Mouse (Mus musculus): ENCODE results near the gene Tcf25. TPM values are rescaled to one million over a fixed set of nuclear protein-coding genes. Genes with fewer than 3 reads are reported as not detected.
A peak's percentile ranks its signal among the peaks of the same experiment; 100 is the strongest.
"Not testable (repeated sequence)": the region's sequence is repeated elsewhere in the genome, so short reads cannot be mapped to it uniquely, and the experiment has no call there.

Gene Tcf25
- polyA plus RNA-seq, 1 experiment = 551 TPM

GRCm38 (mm10) chr8:123428939-123429721, 55.6 kb downstream of the Tcf25 start:
- H3K4me3 ChIP-seq (ENCODE audit: insufficient read depth, low read depth, low read length) = no peak overlapping the region
- 96% methylated on average over 23 of the region's 23 CpGs for WGBS
- H3K27ac ChIP-seq (ENCODE audit: insufficient read depth, low read depth, low read length) = no peak overlapping the region
- no peaks in the 10 kb centered on the region for H3K4me1 ChIP-seq (ENCODE audit: control insufficient read depth, insufficient read depth, low read length)
- TF ChIP-seq POLR2A (IDR thresholded peaks at IDR 0.05; ENCODE audit: insufficient read depth, low read depth, low read length) (no peak), CTCF (IDR thresholded peaks at IDR 0.05; ENCODE audit: insufficient read depth, low read depth, low read length) (no peak)

GRCm38 (mm10) chr8:123429722-123430013, 56.1 kb downstream of the Tcf25 start:
- H3K4me1 ChIP-seq (ENCODE audit: control insufficient read depth, insufficient read depth, low read length); H3K4me3 ChIP-seq (ENCODE audit: insufficient read depth, low read depth, low read length); H3K27ac ChIP-seq (ENCODE audit: insufficient read depth, low read depth, low read length): not testable (repeated sequence)
- WGBS = 97% methylated on average over 15 of the region's 15 CpGs

GRCm38 (mm10) chr8:123430936-123431335, 57.4 kb downstream of the Tcf25 start:
- H3K27ac ChIP-seq (ENCODE audit: insufficient read depth, low read depth, low read length); H3K4me3 ChIP-seq (ENCODE audit: insufficient read depth, low read depth, low read length); H3K4me1 ChIP-seq (ENCODE audit: control insufficient read depth, insufficient read depth, low read length): not testable (repeated sequence)
- WGBS = 92% methylated on average over 8 of the region's 8 CpGs

- Histone ChIP-seq H3K4me1 (ENCODE audit: control insufficient read depth, insufficient read depth, low read length) (no peaks in the 10 kb centered on the region; the same call in 1 of the 2 replicates), H3K27ac (ENCODE audit: insufficient read depth, low read depth, low read length) (no peak overlapping the region), H3K4me3 (ENCODE audit: insufficient read depth, low read depth, low read length) (no peak overlapping the region)
- WGBS = 96% methylated on average over 25 of the region's 25 CpGs
- TF ChIP-seq POLR2A (IDR thresholded peaks at IDR 0.05; ENCODE audit: insufficient read depth, low read depth, low read length) (no peak), CTCF (IDR thresholded peaks at IDR 0.05; ENCODE audit: insufficient read depth, low read depth, low read length) (no peak)
Observed at GRCm38 (mm10) chr8:123431616-123432365, 58.2 kb downstream of the Tcf25 start.

GRCm38 (mm10) chr8:123432381-123432780, 58.8 kb downstream of the Tcf25 start:
- Histone ChIP-seq H3K4me3 (ENCODE audit: insufficient read depth, low read depth, low read length) (no peak overlapping the region), H3K4me1 (ENCODE audit: control insufficient read depth, insufficient read depth, low read length) (no peaks in the 10 kb centered on the region; the same call in 1 of the 2 replicates), H3K27ac (ENCODE audit: insufficient read depth, low read depth, low read length) (no peak overlapping the region)
- TF ChIP-seq CTCF (IDR thresholded peaks at IDR 0.05; ENCODE audit: insufficient read depth, low read depth, low read length) (no peak), POLR2A (IDR thresholded peaks at IDR 0.05; ENCODE audit: insufficient read depth, low read depth, low read length) (no peak)
- WGBS = 95% methylated on average over 16 of the region's 16 CpGs

- not testable (repeated sequence) for H3K4me1 ChIP-seq (ENCODE audit: control insufficient read depth, insufficient read depth, low read length); H3K27ac ChIP-seq (ENCODE audit: insufficient read depth, low read depth, low read length); H3K4me3 ChIP-seq (ENCODE audit: insufficient read depth, low read depth, low read length)
- 98% methylated on average over 47 of the region's 47 CpGs for WGBS
Observed at GRCm38 (mm10) chr8:123433241-123433974, 59.9 kb downstream of the Tcf25 start.

GRCm38 (mm10) chr8:123441788-123442187, 68.2 kb downstream of the Tcf25 start:
- no peak overlapping the region for H3K4me3 ChIP-seq (ENCODE audit: insufficient read depth, low read depth, low read length)
- H3K4me1 ChIP-seq (ENCODE audit: control insufficient read depth, insufficient read depth, low read length) = peaks cover 14% of the 10 kb centered on the region
- no peak for TF ChIP-seq CTCF (IDR thresholded peaks at IDR 0.05; ENCODE audit: insufficient read depth, low read depth, low read length)
- H3K27ac ChIP-seq (ENCODE audit: insufficient read depth, low read depth, low read length) = no peak overlapping the region
- 90% methylated on average over 2 of the region's 2 CpGs for WGBS

- no peak overlapping the region for H3K27ac ChIP-seq (ENCODE audit: insufficient read depth, low read depth, low read length)
- H3K4me1 ChIP-seq (ENCODE audit: control insufficient read depth, insufficient read depth, low read length) = peaks cover 14% of the 10 kb centered on the region
- TF ChIP-seq CTCF (IDR thresholded peaks at IDR 0.05; ENCODE audit: insufficient read depth, low read depth, low read length) (no peak), POLR2A (IDR thresholded peaks at IDR 0.05; ENCODE audit: insufficient read depth, low read depth, low read length) (no peak)
- 89% methylated on average over 5 of the region's 5 CpGs for WGBS
- H3K4me3 ChIP-seq (ENCODE audit: insufficient read depth, low read depth, low read length) = 0 out of 2 replicates have a peak overlapping the region, but pooled peaks have one; percentile 58
Observed at GRCm38 (mm10) chr8:123442351-123442750, 68.8 kb downstream of the Tcf25 start.

GRCm38 (mm10) chr8:123442871-123443575, 69.5 kb downstream of the Tcf25 start:
- H3K27ac ChIP-seq (ENCODE audit: insufficient read depth, low read depth, low read length) = peak overlapping the region; percentile 42; the same call in 1 of the 2 replicates
- WGBS = under 1% methylated on average over 41 of the region's 41 CpGs
- TF ChIP-seq CTCF (IDR thresholded peaks at IDR 0.05; ENCODE audit: insufficient read depth, low read depth, low read length) (peak; percentile 86), POLR2A (IDR thresholded peaks at IDR 0.05; ENCODE audit: insufficient read depth, low read depth, low read length) (peak; percentile 61)
- H3K4me1 ChIP-seq (ENCODE audit: control insufficient read depth, insufficient read depth, low read length) = peaks cover 14% of the 10 kb centered on the region
- peak overlapping the region; percentile 58 for H3K4me3 ChIP-seq (ENCODE audit: insufficient read depth, low read depth, low read length)

Data from olfactory bulb, adult 2 months (tissue).